Mouse (Mus musculus): ENCODE measurements at regions not wholly inside any gene's neighbourhood (a gene's known extent, or its start where the extent isn't known, plus 50 kb on each side); places are given as distances from the start of the nearest gene placed in this dataset.
A peak's percentile ranks its signal among the peaks of the same experiment; 100 is the strongest.

GRCm38 (mm10) chr4:99503221-99503744, 152.8 kb upstream of the Foxd3 start:
- H3K27me3 ChIP-seq, result no peaks in the 10 kb centered on the region
- H3K4me1 ChIP-seq, result no peaks in the 10 kb centered on the region
- no peaks in the 10 kb centered on the region for H3K36me3 ChIP-seq
- no peak overlapping the region for H3K4me3 ChIP-seq (replicated peaks)
- no peak for ATAC-seq (replicated peaks; ENCODE audit: low FRiP score)
- H3K9ac ChIP-seq, result no peak overlapping the region
- WGBS, result 72% methylated on average over 10 of the region's 10 CpGs
- no peak overlapping the region for H3K4me2 ChIP-seq
- H3K27ac ChIP-seq, result no peak overlapping the region
- no peaks in the 10 kb centered on the region for H3K9me3 ChIP-seq (replicated peaks)

GRCm38 (mm10) chr4:99511993-99512392, 144.1 kb upstream of the Foxd3 start:
- Histone ChIP-seq H3K9me3 (replicated peaks) (no peaks in the 10 kb centered on the region), H3K9ac (no peak overlapping the region), H3K4me3 (replicated peaks) (no peak overlapping the region), H3K36me3 (no peaks in the 10 kb centered on the region), H3K4me2 (no peak overlapping the region), H3K4me1 (no peaks in the 10 kb centered on the region), H3K27ac (no peak overlapping the region), H3K27me3 (no peaks in the 10 kb centered on the region)
- 69% methylated on average over 6 of the region's 6 CpGs for WGBS
- no peak for ATAC-seq (replicated peaks; ENCODE audit: low FRiP score)

- H3K9me3 ChIP-seq (replicated peaks), result no peaks in the 10 kb centered on the region
- H3K27ac ChIP-seq, result no peak overlapping the region
- H3K4me2 ChIP-seq, result no peak overlapping the region
- no peaks in the 10 kb centered on the region for H3K4me1 ChIP-seq
- H3K27me3 ChIP-seq, result no peaks in the 10 kb centered on the region
- H3K36me3 ChIP-seq, result no peaks in the 10 kb centered on the region
- 83% methylated on average over 3 of the region's 3 CpGs for WGBS
- no peak overlapping the region for H3K4me3 ChIP-seq (replicated peaks)
- ATAC-seq (replicated peaks; ENCODE audit: low FRiP score), result no peak
- H3K9ac ChIP-seq, result no peak overlapping the region
These were observed 139.2 kb upstream of the Foxd3 start for GRCm38 (mm10) chr4:99516883-99517282.

- H3K36me3 ChIP-seq, result no peaks in the 10 kb centered on the region
- H3K27ac ChIP-seq, result no peak overlapping the region
- H3K4me3 ChIP-seq (replicated peaks), result no peak overlapping the region
- ATAC-seq (replicated peaks; ENCODE audit: low FRiP score), result no peak
- H3K9ac ChIP-seq, result no peak overlapping the region
- H3K4me1 ChIP-seq, result no peaks in the 10 kb centered on the region
- 92% methylated on average over 12 of the region's 12 CpGs for WGBS
- no peaks in the 10 kb centered on the region for H3K27me3 ChIP-seq
- H3K4me2 ChIP-seq, result no peak overlapping the region
- no peaks in the 10 kb centered on the region for H3K9me3 ChIP-seq (replicated peaks)
These were observed 128.7 kb upstream of the Foxd3 start for GRCm38 (mm10) chr4:99527441-99527840.

- Histone ChIP-seq H3K27ac (no peak overlapping the region), H3K36me3 (no peaks in the 10 kb centered on the region), H3K4me2 (no peak overlapping the region), H3K27me3 (no peaks in the 10 kb centered on the region), H3K9me3 (replicated peaks) (no peaks in the 10 kb centered on the region), H3K4me1 (0 out of 2 replicates have a peak, but pooled peaks cover 5% of the 10 kb centered on the region), H3K4me3 (replicated peaks) (no peak overlapping the region), H3K9ac (no peak overlapping the region)
- ATAC-seq (replicated peaks; ENCODE audit: low FRiP score), result no peak
- WGBS, result 46% methylated on average over 6 of the region's 6 CpGs
These were observed 112.1 kb upstream of the Foxd3 start for GRCm38 (mm10) chr4:99544014-99544413.

GRCm38 (mm10) chr4:99545742-99546141, 110.4 kb upstream of the Foxd3 start:
- Histone ChIP-seq H3K9ac (no peak overlapping the region), H3K27ac (no peak overlapping the region), H3K4me2 (no peak overlapping the region), H3K27me3 (no peaks in the 10 kb centered on the region), H3K9me3 (replicated peaks) (no peaks in the 10 kb centered on the region), H3K4me3 (replicated peaks) (no peak overlapping the region), H3K36me3 (no peaks in the 10 kb centered on the region), H3K4me1 (0 out of 2 replicates have a peak, but pooled peaks cover 5% of the 10 kb centered on the region)
- ATAC-seq (replicated peaks; ENCODE audit: low FRiP score), result no peak
- 26% methylated on average over 3 of the region's 3 CpGs for WGBS

- H3K27ac ChIP-seq, result no peak overlapping the region
- H3K4me2 ChIP-seq, result no peak overlapping the region
- no peaks in the 10 kb centered on the region for H3K36me3 ChIP-seq
- H3K27me3 ChIP-seq, result peaks cover 32% of the 10 kb centered on the region
- H3K9ac ChIP-seq, result no peak overlapping the region
- H3K4me1 ChIP-seq, result no peaks in the 10 kb centered on the region
- no peak overlapping the region for H3K4me3 ChIP-seq (replicated peaks)
- 49% methylated on average over 5 of the region's 5 CpGs for WGBS
- no peak for ATAC-seq (replicated peaks; ENCODE audit: low FRiP score)
- H3K9me3 ChIP-seq (replicated peaks), result no peaks in the 10 kb centered on the region
These were observed 98.1 kb upstream of the Foxd3 start for GRCm38 (mm10) chr4:99557963-99558362.

GRCm38 (mm10) chr4:99560604-99561003, 95.5 kb upstream of the Foxd3 start:
- Histone ChIP-seq H3K9ac (no peak overlapping the region), H3K9me3 (replicated peaks) (no peaks in the 10 kb centered on the region), H3K4me1 (no peaks in the 10 kb centered on the region), H3K27ac (no peak overlapping the region), H3K4me3 (replicated peaks) (no peak overlapping the region), H3K27me3 (peaks cover 35% of the 10 kb centered on the region), H3K36me3 (no peaks in the 10 kb centered on the region), H3K4me2 (no peak overlapping the region)
- no peak for ATAC-seq (replicated peaks; ENCODE audit: low FRiP score)
- WGBS, result 33% methylated on average over 8 of the region's 8 CpGs

GRCm38 (mm10) chr4:99561506-99561937, 94.6 kb upstream of the Foxd3 start:
- Histone ChIP-seq H3K36me3 (no peaks in the 10 kb centered on the region), H3K27ac (no peak overlapping the region), H3K4me3 (replicated peaks) (no peak overlapping the region), H3K9me3 (replicated peaks) (no peaks in the 10 kb centered on the region), H3K4me2 (no peak overlapping the region), H3K9ac (no peak overlapping the region), H3K4me1 (no peaks in the 10 kb centered on the region), H3K27me3 (peaks cover 35% of the 10 kb centered on the region)
- ATAC-seq (replicated peaks; ENCODE audit: low FRiP score), result no peak
- 11% methylated on average over 6 of the region's 6 CpGs for WGBS

GRCm38 (mm10) chr4:99565401-99565800, 90.7 kb upstream of the Foxd3 start:
- H3K36me3 ChIP-seq, result no peaks in the 10 kb centered on the region
- ATAC-seq (replicated peaks; ENCODE audit: low FRiP score), result no peak
- H3K4me3 ChIP-seq (replicated peaks), result no peak overlapping the region
- H3K9me3 ChIP-seq (replicated peaks), result no peaks in the 10 kb centered on the region
- no peaks in the 10 kb centered on the region for H3K4me1 ChIP-seq
- H3K4me2 ChIP-seq, result no peak overlapping the region
- WGBS, result 93% methylated on average over 9 of the region's 9 CpGs
- H3K9ac ChIP-seq, result no peak overlapping the region
- no peak overlapping the region for H3K27ac ChIP-seq
- H3K27me3 ChIP-seq, result peaks cover 27% of the 10 kb centered on the region

- H3K9me3 ChIP-seq (replicated peaks), result no peaks in the 10 kb centered on the region
- no peaks in the 10 kb centered on the region for H3K36me3 ChIP-seq
- peak overlapping the region; percentile 56 for H3K4me2 ChIP-seq
- peak overlapping the region; percentile 34 for H3K4me3 ChIP-seq (replicated peaks)
- no peak overlapping the region for H3K27ac ChIP-seq
- WGBS, result 3% methylated on average over 33 of the region's 33 CpGs
- 0 out of 2 replicates have a peak, but pooled peaks have one; percentile 52 for ATAC-seq (replicated peaks; ENCODE audit: low FRiP score)
- H3K9ac ChIP-seq, result no peak overlapping the region
- peaks cover 29% of the 10 kb centered on the region for H3K27me3 ChIP-seq
- peaks cover 8% of the 10 kb centered on the region; the same call in 1 of the 2 replicates for H3K4me1 ChIP-seq
These were observed 83.1 kb upstream of the Foxd3 start for GRCm38 (mm10) chr4:99572841-99573642.

GRCm38 (mm10) chr4:99574021-99574531, 82.0 kb upstream of the Foxd3 start:
- ATAC-seq (replicated peaks; ENCODE audit: low FRiP score), result no peak
- no peak overlapping the region for H3K9ac ChIP-seq

More at GRCm38 (mm10) chr4:99574021-99574531, 82.0 kb upstream of the Foxd3 start:
- H3K4me1 ChIP-seq, result peaks cover 8% of the 10 kb centered on the region; the same call in 1 of the 2 replicates
- no peak overlapping the region for H3K4me2 ChIP-seq
- peaks cover 29% of the 10 kb centered on the region for H3K27me3 ChIP-seq
- H3K9me3 ChIP-seq (replicated peaks), result no peaks in the 10 kb centered on the region
- H3K4me3 ChIP-seq (replicated peaks), result no peak overlapping the region
- WGBS, result 41% methylated on average over 11 of the region's 11 CpGs
- H3K36me3 ChIP-seq, result no peaks in the 10 kb centered on the region
- H3K27ac ChIP-seq, result no peak overlapping the region

Measured in kidney, embryonic 15.5 days (tissue).